Mouse (Mus musculus) mature B cell (primary cell): Measurements from ENCODE around the gene Ghsr.
"Not testable (repeated sequence)": the region's sequence is repeated elsewhere in the genome, so short reads cannot be mapped to it uniquely, and the experiment has no call there.

Experiments
- in situ Hi-C: fragments of 300-500 bp; cut with MboI; formaldehyde crosslinking; loops from 2 replicates; pipeline ENCODE4 v1.14.3; 2019

Ghsr gene

DNA sequence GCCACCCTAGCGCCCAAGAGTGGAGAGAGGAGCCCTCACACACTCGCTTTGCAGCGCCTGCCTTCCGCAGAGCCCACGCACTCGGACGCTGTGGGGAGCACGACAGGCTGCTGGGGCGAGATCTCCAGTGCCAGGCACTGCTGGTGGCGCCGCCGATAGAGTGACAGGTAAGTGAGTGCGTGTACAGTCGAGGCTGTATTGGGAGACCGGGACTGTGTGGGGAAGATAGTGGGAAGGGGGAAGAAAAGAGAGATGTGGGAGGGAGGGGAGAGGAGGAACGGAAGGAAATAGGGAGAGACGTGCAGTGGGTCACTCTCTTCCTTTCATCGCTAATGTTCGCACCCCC lies at the start of gene Ghsr:
Gene Ghsr (plus strand): TSS at position 76 of the 346 bp plus-strand sequence.
- in situ Hi-C loops: no loop called here

DNA sequence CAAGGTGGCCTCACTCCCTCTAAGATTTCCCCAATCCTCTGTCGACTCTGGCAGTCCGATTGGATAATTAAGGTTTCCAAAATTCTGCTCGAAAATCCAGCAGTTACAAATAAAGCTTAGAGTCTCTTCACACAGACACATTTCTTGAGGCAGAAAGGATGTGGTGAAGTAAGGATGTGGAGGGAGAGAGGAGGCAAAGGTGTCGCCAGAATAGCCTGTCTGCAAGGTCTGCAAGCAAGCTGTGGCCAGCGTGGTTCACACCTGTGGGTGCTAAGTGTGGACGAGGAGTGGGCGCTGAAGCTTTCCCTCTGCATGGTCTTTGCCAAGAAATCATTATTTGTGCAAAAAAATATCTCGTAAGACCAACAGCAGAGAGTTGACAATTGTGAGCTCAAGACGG lies 48.6 kb upstream of the Ghsr start:
- in situ Hi-C loops: no loop called here

DNA sequence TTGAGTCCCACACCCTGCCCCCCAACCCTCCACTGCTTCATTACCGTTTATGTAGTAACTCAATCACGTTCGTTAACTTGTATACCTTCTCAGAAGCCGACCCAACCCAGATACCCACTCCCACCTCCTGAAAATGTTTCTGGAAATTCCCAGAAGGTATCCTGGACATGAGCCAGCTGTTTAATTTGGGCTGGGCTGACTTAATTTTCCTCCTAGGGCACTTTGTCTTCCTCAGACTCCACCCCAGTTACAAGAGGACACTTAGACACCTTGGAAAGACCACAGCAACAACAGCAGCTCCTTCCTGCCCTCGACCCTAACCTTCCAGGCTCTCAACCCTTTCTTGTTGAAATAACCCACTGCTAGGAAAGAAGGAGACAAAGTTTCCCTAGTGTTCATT lies 47.6 kb upstream of the Ghsr start:
- in situ Hi-C loops: no loop called here

DNA sequence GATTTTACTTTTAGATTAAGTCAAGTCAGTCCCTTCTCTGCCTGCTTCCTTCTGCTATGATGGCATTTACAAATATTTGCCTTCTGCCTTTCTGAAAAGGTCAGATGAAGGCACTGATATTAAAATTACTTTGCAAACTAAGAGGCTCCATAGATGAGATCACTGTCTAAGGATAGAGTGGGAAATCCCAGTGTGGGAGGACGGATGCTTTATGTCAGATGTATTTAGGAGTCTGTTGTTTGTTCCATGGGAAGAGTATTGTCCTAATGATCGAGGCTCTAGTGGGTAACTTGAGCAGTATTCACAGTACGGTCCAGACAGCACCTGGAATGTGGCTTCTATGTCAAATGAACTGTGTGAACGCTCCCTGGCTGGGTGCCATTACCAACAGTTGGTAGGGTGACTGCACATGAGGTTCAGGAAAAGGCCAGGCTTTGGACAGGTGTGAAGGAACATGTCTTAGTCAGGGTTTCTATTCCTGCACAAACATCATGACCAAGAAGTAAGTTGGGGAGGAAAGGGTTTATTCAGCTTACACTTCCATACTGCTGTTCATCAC lies 44.4 kb upstream of the Ghsr start:
- in situ Hi-C loops: no loop called here

DNA sequence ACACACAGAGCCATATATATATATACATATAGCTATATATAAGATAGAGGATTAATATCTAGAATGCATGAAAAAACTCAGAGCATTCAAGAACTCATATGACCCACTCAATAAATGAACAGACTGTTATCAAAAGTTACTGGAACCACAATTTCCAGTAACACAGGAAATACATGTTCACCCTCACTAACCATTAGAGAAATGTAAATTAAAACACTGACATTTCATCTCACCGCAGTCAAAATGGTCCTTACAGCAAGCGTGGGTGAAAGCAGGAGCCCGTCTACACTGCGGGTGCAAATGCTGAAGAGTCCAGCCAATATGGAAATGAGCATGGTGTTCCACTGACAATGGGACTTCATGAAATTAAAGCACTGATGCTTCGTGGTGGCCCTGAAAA lies 40.4 kb upstream of the Ghsr start:
- in situ Hi-C loops: no loop called here

DNA sequence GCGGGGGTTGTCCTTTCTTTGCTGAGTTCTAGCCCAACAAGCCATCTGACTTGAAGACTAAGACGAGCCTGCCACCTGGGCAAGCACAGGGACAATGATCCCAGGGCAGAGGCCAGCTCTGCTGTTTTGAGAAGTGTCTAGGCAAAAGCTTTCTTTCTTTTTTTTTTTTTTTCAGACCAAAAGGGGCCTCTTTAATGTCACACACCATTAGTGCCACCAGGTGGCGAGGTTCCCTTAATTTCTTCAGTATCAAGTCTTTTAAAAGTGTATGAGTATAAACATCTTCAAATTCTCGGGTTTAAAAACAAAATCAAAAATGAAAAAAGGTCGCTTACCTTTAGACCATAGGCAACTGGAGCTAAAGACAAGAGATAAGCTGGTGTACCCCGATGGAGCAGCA lies 32.7 kb upstream of the Ghsr start:
- in situ Hi-C loops: no loop called here

DNA sequence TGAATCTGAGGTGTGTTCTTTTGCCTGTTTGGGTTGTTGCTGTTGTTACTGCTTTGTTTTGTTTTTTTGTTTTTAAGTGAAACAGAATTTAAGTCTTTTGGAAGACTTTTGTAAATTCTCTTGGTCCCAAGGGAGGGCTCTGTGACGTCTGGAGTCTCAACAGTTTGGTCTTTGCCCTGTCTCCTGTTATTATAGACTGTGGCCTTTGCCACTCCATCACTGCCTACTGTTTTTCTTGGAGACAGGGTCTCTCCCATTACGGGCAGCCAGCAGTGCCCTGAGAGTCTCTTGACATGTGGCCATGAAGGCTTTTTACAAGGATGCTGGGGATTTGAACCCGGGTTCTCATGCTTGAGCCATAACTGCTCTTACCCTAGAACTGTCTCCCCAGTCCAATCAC lies 32.3 kb upstream of the Ghsr start:
- in situ Hi-C loops: no loop called here

DNA sequence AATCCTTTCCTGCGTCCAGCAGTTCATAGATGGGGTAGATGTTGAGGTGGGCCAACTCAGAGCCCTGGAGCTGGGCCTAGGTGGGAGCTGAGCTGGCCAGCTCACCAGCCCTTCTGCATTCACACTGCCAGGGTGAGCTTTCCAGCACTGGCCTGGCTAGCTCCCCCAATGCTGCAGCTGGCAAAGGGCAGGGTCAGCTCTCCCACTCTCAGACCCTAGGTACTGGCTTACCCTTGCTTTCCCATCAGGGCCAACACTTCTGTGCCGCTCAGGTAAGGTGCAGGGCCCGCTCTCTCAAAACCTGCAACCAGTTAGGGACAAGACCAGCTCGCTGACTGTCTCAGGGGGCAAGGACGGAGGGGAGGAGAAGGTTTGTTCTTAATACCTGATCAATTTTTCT lies 30.4 kb upstream of the Ghsr start:
- in situ Hi-C loops: no loop called here

DNA sequence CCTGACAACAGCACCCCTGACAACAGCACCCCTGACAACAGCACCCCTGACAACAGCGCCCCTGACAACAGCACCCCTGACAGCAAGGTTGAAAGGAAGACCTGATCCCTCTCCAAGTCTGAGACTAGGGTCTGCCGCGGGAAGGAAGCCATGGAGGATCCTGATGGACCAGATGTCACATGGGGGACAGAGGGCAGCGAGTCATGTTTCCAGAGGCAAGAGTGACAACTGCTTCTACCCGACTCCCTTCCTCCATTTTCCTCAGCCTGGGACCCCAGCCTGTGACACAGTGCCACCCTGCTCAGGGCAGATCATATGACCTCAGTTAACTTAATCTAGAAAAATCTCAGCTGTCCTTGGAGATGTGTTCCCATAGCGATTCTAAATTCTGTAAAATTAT lies 28.7 kb upstream of the Ghsr start:
- in situ Hi-C loops: no loop called here

DNA sequence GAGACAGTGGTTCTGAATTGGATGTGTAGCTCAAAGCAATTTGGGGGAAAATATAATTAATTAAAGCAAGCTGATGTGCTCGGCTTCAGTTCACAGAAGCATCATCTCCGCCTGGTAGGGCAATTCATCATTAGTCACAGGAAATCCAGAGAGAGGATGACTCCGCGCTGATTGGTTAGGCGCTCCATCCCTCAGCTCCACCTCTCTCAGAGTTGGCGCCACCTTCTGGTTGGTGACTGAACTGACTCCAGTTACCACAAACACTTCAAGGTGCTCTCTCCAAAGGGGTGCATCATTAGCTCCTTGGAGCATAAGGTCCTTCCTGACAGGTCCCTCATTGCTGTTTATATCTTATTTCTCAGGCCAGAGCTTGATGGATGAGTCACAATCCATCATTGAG lies 25.6 kb upstream of the Ghsr start:
- in situ Hi-C loops: no loop called here

DNA sequence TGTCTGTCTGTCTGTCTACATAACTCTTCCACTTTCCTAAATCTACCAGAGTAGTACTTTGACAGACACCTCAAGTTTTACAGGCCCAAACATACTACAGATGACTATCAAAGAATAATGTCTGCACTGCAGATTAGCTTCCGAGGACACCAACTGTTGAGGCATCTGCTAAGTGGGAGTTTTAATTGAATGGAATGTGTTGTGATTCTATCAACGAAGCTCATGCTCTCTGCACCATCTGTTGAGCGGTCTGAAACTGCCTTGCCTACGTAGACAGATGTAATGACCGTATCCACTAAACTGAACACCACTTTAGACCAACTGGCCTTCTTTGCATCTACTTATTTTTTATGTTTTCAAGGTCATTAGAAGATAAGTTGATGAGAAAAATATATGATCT lies 22.7 kb upstream of the Ghsr start:
- in situ Hi-C loops: no loop called here

DNA sequence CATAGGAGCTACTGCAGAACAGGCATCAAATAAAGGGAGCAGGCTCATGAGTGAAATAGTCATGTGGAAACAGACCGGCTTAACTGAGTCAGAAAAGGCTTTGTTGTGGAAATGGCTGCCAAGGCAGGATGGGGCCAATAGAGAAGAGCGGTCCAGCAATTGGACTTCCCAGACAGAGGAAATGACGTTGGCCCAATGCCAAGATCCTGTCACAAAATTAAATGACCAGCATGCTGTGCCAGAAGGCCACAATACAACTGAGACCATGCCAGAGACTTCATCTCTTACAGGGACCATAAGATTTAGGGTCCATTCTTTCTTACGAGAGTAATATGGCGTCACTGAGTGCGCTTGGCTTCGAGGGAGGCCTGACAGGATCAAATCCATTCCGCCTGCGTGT lies 20.0 kb upstream of the Ghsr start:
- in situ Hi-C loops: no loop called here

DNA sequence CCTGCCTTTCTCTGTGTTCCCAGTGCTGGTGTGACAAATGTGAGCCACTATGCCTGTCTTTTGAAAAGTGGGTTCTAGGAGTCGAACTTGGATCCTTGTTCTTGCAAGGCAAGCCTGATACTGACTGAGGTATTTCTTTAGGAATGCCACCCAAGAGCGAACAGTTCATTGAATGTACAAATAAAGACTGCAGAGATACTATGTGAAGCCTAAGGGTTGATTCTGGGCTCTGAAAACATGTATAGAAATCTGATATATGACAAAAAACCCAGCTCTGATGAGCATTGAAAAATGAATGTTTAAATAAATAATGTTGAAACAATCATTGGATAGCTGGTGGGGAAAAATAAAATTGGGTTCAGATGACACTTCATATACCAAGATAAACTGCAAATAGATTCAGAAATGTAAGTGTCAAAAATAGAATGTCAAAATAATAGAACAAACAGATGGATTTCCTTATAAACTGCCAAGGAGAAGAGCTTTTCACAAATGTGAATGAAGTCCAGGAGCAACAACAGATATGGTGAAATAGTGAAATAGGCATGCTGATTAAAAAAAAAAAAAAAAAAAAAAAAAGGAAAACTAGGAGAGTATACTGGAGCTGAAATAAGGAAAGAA lies 11.9 kb upstream of the Ghsr start:
- in situ Hi-C loops: no loop called here

DNA sequence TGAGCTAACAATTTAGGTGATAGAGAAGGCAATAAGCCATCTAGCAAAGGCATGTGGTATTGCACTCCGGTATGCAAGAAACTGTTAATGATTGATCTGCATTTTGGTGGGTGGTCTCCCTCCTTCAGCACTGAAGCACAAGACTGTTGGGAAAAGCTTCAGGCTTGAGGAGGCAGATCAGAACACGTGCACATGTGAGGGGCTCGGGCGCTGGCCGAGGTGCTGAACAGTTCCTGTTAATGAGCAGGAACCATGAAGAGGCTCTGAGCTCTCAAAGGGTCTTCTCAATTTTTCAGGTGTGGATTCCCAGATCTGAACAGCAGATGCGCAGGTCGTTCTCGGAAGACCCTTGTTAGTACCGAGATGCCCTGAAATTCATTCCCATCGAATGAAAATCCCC lies 1.0 kb upstream of the Ghsr start:
- in situ Hi-C loops: no loop called here

DNA sequence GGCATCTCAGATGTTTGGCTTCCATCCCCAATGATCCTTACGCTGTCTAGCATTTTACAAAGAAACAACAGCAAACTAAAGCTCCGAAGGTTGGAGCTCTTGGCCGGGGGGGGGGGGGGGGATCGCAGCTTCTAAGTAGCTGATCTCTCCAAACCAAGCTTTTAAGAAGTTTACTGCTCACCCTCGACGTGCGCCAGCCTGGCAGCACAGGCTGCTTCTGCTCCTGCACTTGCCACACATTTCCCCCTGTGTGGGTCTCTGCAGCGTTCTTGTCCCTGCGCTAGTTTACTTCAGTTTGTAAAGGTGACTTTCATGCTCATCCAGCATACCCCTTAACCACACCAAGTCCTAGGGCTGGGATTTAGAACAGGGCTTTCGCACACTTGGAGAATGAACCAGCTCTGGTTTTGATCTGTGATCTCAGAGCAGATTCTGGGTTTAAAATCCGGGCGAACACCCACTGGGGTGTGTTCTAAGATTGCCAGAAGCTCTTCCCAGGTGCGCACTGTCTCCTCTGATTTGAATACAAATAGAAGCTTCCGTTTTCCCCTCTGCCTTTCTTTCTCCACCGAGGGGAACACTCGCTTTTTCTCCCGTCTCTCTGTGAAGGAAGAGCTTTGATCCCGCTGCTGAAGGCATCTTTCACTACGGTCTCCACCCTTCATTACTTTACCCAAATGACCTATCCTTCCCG lies 422 bp upstream of the Ghsr start:
- in situ Hi-C loops: no loop called here

DNA sequence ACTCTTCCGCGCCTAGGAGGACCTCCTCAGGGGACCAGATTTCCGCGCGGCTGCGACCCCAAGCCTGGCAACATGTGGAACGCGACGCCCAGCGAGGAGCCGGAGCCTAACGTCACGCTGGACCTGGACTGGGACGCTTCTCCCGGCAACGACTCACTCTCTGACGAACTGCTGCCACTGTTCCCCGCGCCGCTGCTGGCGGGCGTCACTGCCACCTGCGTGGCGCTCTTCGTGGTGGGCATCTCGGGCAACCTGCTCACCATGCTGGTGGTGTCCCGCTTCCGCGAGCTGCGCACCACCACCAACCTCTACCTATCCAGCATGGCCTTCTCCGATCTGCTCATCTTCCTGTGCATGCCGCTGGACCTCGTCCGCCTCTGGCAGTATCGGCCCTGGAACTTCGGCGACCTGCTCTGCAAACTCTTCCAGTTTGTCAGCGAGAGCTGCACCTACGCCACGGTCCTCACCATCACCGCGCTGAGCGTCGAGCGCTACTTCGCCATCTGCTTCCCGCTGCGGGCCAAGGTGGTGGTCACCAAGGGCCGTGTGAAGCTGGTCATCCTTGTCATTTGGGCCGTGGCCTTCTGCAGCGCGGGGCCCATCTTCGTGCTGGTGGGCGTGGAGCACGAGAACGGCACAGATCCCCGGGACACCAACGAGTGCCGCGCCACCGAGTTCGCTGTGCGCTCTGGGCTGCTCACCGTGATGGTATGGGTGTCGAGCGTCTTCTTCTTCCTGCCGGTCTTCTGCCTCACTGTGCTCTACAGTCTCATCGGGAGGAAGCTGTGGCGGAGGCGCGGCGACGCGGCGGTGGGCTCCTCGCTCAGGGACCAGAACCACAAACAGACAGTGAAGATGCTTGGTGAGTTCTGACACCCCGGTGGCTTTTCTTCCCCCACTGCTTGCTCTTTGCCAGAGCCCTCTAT lies 837 bp downstream of the Ghsr start:
- in situ Hi-C loops: no loop called here

DNA sequence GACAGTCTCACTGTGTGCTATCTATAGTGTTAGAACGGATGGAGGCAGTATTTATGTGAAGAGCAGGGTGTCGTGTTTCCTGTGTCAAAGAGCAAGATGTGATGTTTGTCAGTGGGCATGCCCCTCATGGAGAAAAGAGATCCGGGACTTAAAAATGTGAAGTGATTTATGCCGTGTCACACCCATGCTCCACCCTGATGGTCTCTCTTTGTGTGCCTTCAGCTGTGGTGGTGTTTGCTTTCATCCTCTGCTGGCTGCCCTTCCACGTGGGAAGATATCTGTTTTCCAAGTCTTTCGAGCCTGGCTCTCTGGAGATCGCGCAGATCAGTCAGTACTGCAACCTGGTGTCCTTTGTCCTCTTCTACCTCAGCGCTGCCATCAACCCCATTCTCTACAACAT lies 3.2 kb downstream of the Ghsr start:
- in situ Hi-C loops: no loop called here

DNA sequence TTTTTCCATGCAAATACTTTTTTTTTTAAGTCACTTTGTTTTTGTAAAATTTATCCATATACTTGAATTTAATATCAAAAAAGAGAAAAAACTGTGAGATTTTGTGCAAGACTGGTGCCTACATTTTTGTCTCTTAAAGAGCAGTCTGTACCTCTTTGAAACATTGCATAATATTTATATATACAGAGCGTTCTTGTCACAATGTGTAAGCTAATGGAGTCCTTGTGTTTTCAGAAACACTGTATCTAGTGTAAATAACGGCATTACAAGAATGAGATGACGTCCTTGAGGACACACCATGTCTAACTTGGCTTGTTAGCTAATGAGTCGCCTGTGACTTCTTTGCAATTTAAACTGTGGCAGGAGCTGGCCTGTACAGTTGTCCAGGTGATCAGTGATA lies 6.8 kb downstream of the Ghsr start:
- in situ Hi-C loops: no loop called here

DNA sequence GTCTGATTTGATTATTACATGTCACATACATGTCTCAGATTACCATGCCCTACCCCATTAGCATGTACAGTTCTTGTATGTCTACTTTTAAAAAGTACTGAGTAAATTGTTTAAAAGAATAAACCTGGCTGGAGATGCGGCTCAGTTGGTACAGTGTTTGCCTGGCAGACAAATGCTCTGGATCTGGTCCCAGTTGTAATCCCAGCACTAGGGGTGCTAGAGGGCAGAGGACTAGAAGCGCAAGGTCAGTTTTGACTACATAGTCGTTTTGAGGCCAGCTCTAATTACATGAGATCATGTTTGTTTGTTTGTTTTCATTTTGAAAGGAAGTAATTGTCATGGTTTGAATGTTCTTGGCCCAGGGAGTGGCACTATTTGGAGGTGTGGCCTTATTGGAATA lies 13.7 kb downstream of the Ghsr start:
- in situ Hi-C loops: no loop called here

DNA sequence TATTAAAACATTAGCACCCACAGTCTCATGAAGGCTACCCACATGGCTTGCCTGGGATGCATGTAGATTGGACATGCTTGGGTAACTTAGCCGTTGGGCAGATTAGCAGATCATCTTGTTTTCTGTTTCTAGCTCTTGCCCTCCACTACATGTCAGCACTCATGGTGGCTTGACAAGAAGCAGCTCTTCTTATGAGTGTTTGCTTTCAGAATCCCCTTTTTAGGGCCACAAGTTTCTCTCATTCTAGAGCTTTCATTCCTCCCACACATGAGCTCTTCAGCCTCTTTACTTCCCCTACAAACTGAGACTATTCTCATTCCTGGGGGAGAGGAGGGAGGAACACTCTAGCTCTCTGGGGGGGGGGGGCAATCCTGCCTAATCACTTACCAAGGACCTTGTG lies 18.8 kb downstream of the Ghsr start:
- in situ Hi-C loops: no loop called here

DNA sequence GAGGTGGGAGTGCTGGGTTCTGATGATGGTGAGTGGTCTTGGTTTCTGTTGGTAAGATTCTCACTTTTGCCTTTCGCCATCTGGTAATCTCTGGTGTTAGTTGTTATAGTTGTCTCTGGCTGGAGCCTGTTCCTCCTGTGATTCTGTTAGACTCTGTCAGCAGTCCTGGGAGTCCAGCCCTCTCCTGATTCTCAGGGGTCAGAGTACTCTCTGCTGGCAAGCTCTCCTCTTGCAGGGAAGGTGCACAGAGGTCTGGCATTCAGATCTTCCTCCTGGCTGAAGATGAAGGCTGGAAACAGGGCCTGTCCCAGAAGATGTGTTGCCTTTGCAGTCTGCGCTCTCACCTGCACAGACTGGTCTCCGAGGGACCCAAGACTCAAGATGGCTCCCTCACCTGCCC lies 29.8 kb downstream of the Ghsr start:
- in situ Hi-C loops: not testable (repeated sequence)

DNA sequence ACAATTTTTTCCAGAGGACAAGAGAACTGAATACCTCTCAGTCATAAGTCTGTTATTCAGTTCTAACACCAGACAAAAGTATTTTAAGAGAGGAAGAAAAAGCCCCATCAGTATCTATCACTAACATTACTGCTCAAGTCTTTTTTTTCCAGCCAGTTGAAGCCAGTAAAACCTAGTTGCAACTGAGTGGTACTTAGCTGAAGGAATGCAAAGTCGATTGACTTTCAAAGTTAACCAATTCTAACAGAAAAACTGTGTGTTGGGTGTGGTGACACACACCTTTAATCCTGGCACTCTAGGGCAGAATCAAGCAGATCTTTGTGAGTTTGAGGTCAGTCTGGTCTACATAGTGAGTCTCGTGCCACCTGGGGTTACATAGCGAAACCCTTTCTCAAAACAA lies 35.3 kb downstream of the Ghsr start:
- in situ Hi-C loops: no loop called here

DNA sequence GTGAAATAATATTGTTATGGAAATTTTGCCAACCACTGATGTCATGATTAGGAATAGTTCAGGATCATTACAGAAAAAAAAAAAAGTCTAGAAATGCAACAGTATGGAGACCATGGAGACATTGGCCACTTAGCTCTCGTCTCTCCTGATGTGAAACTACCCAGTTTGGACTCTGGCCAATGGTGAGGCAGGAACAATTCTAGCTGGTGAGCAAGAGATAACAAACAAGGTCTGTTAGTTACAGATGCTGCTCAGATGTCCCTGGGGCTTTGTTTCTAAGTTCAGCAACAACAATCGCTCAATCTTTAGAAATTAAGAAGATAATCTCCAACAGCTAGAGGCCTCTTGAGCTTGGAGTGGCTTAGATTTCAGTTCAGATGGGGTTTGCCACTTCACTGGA lies 37.4 kb downstream of the Ghsr start:
- in situ Hi-C loops: no loop called here
